Mouse (Mus musculus): Measurements from ENCODE around the gene Srsf9. TPM values are rescaled to one million over a fixed set of nuclear protein-coding genes. Genes with fewer than 3 reads are reported as not detected.

Srsf9 gene
- polyA plus RNA-seq, 1 experiment from 2014 or later: 376 TPM

DNA sequence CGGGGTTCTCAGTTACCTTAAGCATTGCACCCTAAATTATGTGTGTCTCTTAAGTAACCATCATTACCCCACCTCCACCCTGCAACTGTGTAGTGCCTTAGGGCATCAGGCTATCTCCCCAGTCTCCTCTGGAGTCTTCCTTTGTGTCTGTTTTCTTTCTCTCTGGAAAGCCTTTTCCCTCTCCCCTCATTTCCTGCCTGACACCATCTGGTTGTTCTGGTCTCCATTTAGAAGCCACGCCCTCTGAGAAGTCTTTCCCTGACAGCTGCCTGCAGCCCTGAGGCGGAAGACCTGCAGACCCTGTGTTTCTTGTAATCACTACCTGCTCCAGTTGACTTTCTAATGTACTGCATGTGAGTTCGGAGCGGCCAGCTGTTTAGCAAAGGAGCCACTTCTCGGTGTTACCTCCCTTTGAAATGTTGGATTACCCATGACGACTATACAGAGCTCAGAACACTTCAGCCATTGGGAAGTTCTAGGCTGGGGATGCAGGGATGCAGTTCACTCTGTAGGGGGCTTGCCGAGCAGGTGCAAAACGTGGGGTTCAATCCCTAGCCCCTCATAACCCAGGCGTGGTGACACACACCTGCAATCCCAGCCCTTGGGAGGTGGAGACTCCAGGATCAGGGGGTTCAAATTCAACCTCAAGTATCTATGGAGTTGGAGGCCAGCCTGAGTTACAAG lies 9.2 kb upstream of the Srsf9 start:
- 5% methylated on average over 10 of the region's 10 CpGs for WGBS
- Histone ChIP-seq H3K36me3 (ENCODE audit: control insufficient read depth, insufficient read depth, low read length) (no peaks in the 10 kb centered on the region), H3K4me2 (no peak overlapping the region), H3K9ac (ENCODE audit: low read length) (no peak overlapping the region), H3K4me3 (ENCODE audit: low read depth, low read length) (no peak overlapping the region), H3K27me3 (ENCODE audit: control insufficient read depth, insufficient read depth, low read length) (no peaks in the 10 kb centered on the region), H3K4me1 (ENCODE audit: control insufficient read depth, insufficient read depth, low read length) (peaks cover 20% of the 10 kb centered on the region), H3K9me3 (ENCODE audit: control insufficient read depth, low read length) (no peaks in the 10 kb centered on the region), H3K27ac (ENCODE audit: low read depth, low read length) (peak overlapping the region; percentile 56)
- peak; percentile 88 for DNase-seq (ENCODE audit: low spot score, missing footprints)
- peak; percentile 59; the same call in 1 of the 2 replicates for ATAC-seq (ENCODE audit: low FRiP score)

DNA sequence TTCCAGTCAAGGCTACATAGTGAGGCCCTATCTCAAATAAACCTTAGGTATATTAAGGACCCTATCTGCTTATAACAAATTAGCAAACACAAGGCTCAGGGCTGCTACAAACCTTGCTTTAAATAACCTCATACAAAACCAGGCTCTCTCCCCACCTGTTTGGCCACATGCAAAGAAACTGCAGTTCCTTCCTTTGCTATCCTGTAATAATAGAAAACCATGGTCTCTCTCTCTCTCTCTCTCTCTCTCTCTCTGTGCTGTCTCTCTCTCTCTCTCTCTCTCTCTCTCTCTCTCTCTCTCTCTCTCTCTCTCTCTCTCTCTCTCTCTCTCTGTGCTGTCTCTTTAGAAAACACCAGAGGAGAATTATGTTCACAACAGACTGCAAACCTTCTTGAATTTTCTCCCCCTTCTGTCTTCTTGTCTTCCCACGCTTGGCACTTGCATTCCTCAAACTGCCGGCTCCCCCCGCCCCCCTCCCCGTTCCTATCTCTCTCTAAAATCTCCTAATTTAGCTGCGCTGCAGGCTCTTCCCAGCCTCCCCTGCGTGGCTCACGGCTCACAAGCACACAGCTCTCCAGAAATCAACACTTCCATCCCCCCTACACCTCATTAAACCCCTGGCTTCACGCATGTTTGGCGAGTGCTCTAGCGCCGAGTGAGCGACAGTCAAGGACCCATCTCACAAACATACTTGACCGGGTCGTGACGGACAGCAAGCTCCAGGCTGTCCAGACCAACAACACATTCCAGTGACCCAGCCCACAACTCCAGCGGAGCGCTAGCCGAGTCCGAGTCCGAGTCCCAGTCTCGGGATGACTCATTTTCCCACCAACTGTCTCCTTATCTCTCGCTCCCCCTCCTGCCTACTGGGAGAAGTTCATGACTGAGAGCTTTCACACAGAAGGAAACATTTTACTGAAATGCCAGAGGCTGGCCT lies 7.7 kb upstream of the Srsf9 start:
- peak overlapping the region; percentile 64 for H3K4me2 ChIP-seq
- ATAC-seq (ENCODE audit: low FRiP score): peak; percentile 52; the same call in 1 of the 2 replicates
- H3K27me3 ChIP-seq (ENCODE audit: control insufficient read depth, insufficient read depth, low read length): no peaks in the 10 kb centered on the region
- H3K4me3 ChIP-seq (ENCODE audit: low read depth, low read length): peak overlapping the region; percentile 30
- H3K9me3 ChIP-seq (ENCODE audit: control insufficient read depth, low read length): no peaks in the 10 kb centered on the region
- H3K9ac ChIP-seq (ENCODE audit: low read length): peak overlapping the region; percentile 58
- peaks cover 20% of the 10 kb centered on the region for H3K4me1 ChIP-seq (ENCODE audit: control insufficient read depth, insufficient read depth, low read length)
- peak; percentile 96 for DNase-seq (ENCODE audit: low spot score, missing footprints)
- peak overlapping the region; percentile 51; the same call in 1 of the 2 replicates for H3K27ac ChIP-seq (ENCODE audit: low read depth, low read length)
- no peaks in the 10 kb centered on the region for H3K36me3 ChIP-seq (ENCODE audit: control insufficient read depth, insufficient read depth, low read length)
- WGBS: under 1% methylated on average over 22 of the region's 22 CpGs

DNA sequence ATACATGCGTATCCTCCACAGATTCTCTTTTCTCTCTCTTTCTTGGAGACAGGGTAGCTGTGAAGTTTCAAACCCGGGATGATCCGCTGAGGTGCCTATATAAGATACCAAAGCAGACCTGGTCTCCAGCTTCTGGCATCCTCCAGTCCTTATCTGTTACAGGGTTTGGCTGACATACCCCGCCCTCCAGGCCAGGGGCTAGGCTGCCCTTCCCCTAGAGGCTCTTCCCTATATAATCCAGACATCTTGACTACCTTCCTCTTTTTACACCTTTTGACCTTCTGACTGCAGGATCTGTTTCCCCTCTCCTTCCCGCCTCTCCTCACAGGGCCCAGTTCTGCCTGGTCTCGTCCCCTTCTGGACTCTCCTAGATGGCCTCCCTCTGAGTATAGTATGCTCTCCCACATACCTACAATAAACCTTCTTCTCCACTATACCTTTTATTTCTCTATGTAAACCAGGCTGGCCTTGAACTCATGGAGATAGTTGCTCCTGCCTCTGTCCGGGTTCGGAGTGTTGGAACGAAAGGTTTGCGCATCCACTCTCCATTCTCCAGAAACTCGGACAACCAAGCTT lies 633 bp upstream of the Srsf9 start:
- 33% methylated on average over 11 of the region's 11 CpGs for WGBS

GRCm38 (mm10) chr5:115327610-115328548 lies 902 bp downstream of the Srsf9 start:
- H3K9me3 ChIP-seq (ENCODE audit: control insufficient read depth, low read length): no peaks in the 10 kb centered on the region
- ATAC-seq (ENCODE audit: low FRiP score) (peak; percentile 48), DNase-seq (ENCODE audit: low spot score, missing footprints) (peak; percentile 94)
- WGBS: under 1% methylated on average over 55 of the region's 55 CpGs
- peak overlapping the region; percentile 95 for H3K9ac ChIP-seq (ENCODE audit: low read length)
- H3K4me3 ChIP-seq (ENCODE audit: low read depth, low read length): peak overlapping the region; percentile 98
- peaks cover 11% of the 10 kb centered on the region; the same call in 1 of the 2 replicates for H3K36me3 ChIP-seq (ENCODE audit: control insufficient read depth, insufficient read depth, low read length)
- H3K4me2 ChIP-seq: peak overlapping the region; percentile 82
- no peaks in the 10 kb centered on the region for H3K27me3 ChIP-seq (ENCODE audit: control insufficient read depth, insufficient read depth, low read length)
- peaks cover 20% of the 10 kb centered on the region for H3K4me1 ChIP-seq (ENCODE audit: control insufficient read depth, insufficient read depth, low read length)
- H3K27ac ChIP-seq (ENCODE audit: low read depth, low read length): peak overlapping the region; percentile 86

More for the DNA sequence above, 633 bp upstream of the Srsf9 start:
- Histone ChIP-seq H3K27me3 (ENCODE audit: control insufficient read depth, insufficient read depth, low read length) (no peaks in the 10 kb centered on the region), H3K9ac (ENCODE audit: low read length) (peak overlapping the region; percentile 95), H3K4me3 (ENCODE audit: low read depth, low read length) (peak overlapping the region; percentile 98), H3K36me3 (ENCODE audit: control insufficient read depth, insufficient read depth, low read length) (peaks cover 7% of the 10 kb centered on the region; the same call in 1 of the 2 replicates), H3K4me1 (ENCODE audit: control insufficient read depth, insufficient read depth, low read length) (peaks cover 20% of the 10 kb centered on the region), H3K9me3 (ENCODE audit: control insufficient read depth, low read length) (no peaks in the 10 kb centered on the region), H3K4me2 (peak overlapping the region; percentile 82), H3K27ac (ENCODE audit: low read depth, low read length) (peak overlapping the region; percentile 86; the same call in 1 of the 2 replicates)
- DNase-seq (ENCODE audit: low spot score, missing footprints) (no peak), ATAC-seq (ENCODE audit: low FRiP score) (peak; percentile 60)

- WGBS: 91% methylated on average over 9 of the region's 9 CpGs
- Histone ChIP-seq H3K4me2 (no peak overlapping the region), H3K4me3 (ENCODE audit: low read depth, low read length) (no peak overlapping the region), H3K36me3 (ENCODE audit: control insufficient read depth, insufficient read depth, low read length) (peaks cover 36% of the 10 kb centered on the region), H3K9ac (ENCODE audit: low read length) (no peak overlapping the region), H3K9me3 (ENCODE audit: control insufficient read depth, low read length) (no peaks in the 10 kb centered on the region), H3K4me1 (ENCODE audit: control insufficient read depth, insufficient read depth, low read length) (peaks cover 20% of the 10 kb centered on the region), H3K27me3 (ENCODE audit: control insufficient read depth, insufficient read depth, low read length) (no peaks in the 10 kb centered on the region), H3K27ac (ENCODE audit: low read depth, low read length) (no peak overlapping the region)
- no peak for ATAC-seq (ENCODE audit: low FRiP score)
- no peak for DNase-seq (ENCODE audit: low spot score, missing footprints)
These were observed 4.0 kb downstream of the Srsf9 start for GRCm38 (mm10) chr5:115330955-115331354.

GRCm38 (mm10) chr5:115333626-115334025 lies 6.6 kb downstream of the Srsf9 start:
- 87% methylated on average over 3 of the region's 3 CpGs for WGBS
- Histone ChIP-seq H3K4me1 (ENCODE audit: control insufficient read depth, insufficient read depth, low read length) (peaks cover 10% of the 10 kb centered on the region), H3K9ac (ENCODE audit: low read length) (no peak overlapping the region), H3K27me3 (ENCODE audit: control insufficient read depth, insufficient read depth, low read length) (no peaks in the 10 kb centered on the region), H3K4me2 (no peak overlapping the region), H3K9me3 (ENCODE audit: control insufficient read depth, low read length) (no peaks in the 10 kb centered on the region), H3K4me3 (ENCODE audit: low read depth, low read length) (no peak overlapping the region), H3K27ac (ENCODE audit: low read depth, low read length) (no peak overlapping the region), H3K36me3 (ENCODE audit: control insufficient read depth, insufficient read depth, low read length) (peaks cover 36% of the 10 kb centered on the region)
- ATAC-seq (ENCODE audit: low FRiP score) (no peak), DNase-seq (ENCODE audit: low spot score, missing footprints) (no peak)

GRCm38 (mm10) chr5:115340007-115340406 lies 13.0 kb downstream of the Srsf9 start:
- ATAC-seq (ENCODE audit: low FRiP score) (no peak), DNase-seq (ENCODE audit: low spot score, missing footprints) (peak; percentile 88)
- H3K4me2 ChIP-seq: peak overlapping the region; percentile 78
- peak overlapping the region; percentile 41; the same call in 1 of the 2 replicates for H3K9ac ChIP-seq (ENCODE audit: low read length)
- H3K4me1 ChIP-seq (ENCODE audit: control insufficient read depth, insufficient read depth, low read length): peaks cover 11% of the 10 kb centered on the region; the same call in 1 of the 2 replicates
- H3K36me3 ChIP-seq (ENCODE audit: control insufficient read depth, insufficient read depth, low read length): peaks cover 24% of the 10 kb centered on the region
- 38% methylated on average over 7 of the region's 7 CpGs for WGBS
- H3K27ac ChIP-seq (ENCODE audit: low read depth, low read length): no peak overlapping the region
- H3K4me3 ChIP-seq (ENCODE audit: low read depth, low read length): peak overlapping the region; percentile 79; the same call in 1 of the 2 replicates
- no peaks in the 10 kb centered on the region for H3K9me3 ChIP-seq (ENCODE audit: control insufficient read depth, low read length)
- no peaks in the 10 kb centered on the region for H3K27me3 ChIP-seq (ENCODE audit: control insufficient read depth, insufficient read depth, low read length)

Measured in midbrain, embryonic 11.5 days (tissue).